Mouse (Mus musculus) C2C12 (cell line): ENCODE measurements around the gene Hes3. TPM values are rescaled to one million over a fixed set of nuclear protein-coding genes. Genes with fewer than 3 reads are reported as not detected.

Source experiments
- H3K27me3 ChIP-seq: one replicate; pipeline ENCODE4 v1.6.1; 2011; ENCODE audit not compliant: control insufficient read depth, insufficient read depth, insufficient read length
- H3K36me3 ChIP-seq: one replicate; pipeline ENCODE4 v1.6.1; 2011; ENCODE audit not compliant: control insufficient read depth, insufficient read depth
- H3K4me3 ChIP-seq: one replicate; pipeline ENCODE4 v1.5.1; 2011; ENCODE audit warnings: mild to moderate bottlenecking, control low read depth; ENCODE audit not compliant: poor library complexity, insufficient read depth, severe bottlenecking
- H3K79me2 ChIP-seq: one replicate; pipeline ENCODE4 v1.6.1; 2011; ENCODE audit not compliant: control insufficient read depth, insufficient read depth
- H3K79me3 ChIP-seq: one replicate; pipeline ENCODE4 v1.6.1; 2011; ENCODE audit warnings: low read depth, control low read depth
- H3ac ChIP-seq: one replicate; pipeline ENCODE3; 2011; ENCODE audit warnings: low read depth; ENCODE audit not compliant: control insufficient read depth, insufficient read length
- CEBPB ChIP-seq: IDR thresholded peaks from one replicate; pipeline ENCODE4 v1.6.1; 2011; ENCODE audit warnings: low read depth, mild to moderate bottlenecking, control low read depth, moderate library complexity
- CTCF ChIP-seq: IDR thresholded peaks from one replicate; pipeline ENCODE4 v1.5.1; 2011; ENCODE audit not compliant: control insufficient read depth, insufficient read depth, insufficient read length
- FOSL1 ChIP-seq: IDR thresholded peaks from one replicate; pipeline ENCODE4 v1.8.0; 2011; ENCODE audit warnings: mild to moderate bottlenecking, low read length; ENCODE audit not compliant: poor library complexity, insufficient read depth, severe bottlenecking
- MAX ChIP-seq: IDR thresholded peaks from one replicate; pipeline ENCODE4 v1.6.1; 2011; ENCODE audit warnings: mild to moderate bottlenecking, control low read depth
- MYOD1 ChIP-seq: IDR thresholded peaks from one replicate; pipeline ENCODE4 v1.6.1; 2011; ENCODE audit warnings: low read depth; ENCODE audit not compliant: control insufficient read depth, insufficient read length
- MYOG ChIP-seq: IDR thresholded peaks from one replicate; pipeline ENCODE4 v1.6.1; 2011; ENCODE audit not compliant: control insufficient read depth, insufficient read length; ENCODE audit errors: extremely low read depth
- USF1 ChIP-seq: IDR thresholded peaks from one replicate; pipeline ENCODE4 v1.6.1; 2011; ENCODE audit warnings: low read depth, mild to moderate bottlenecking, control low read depth, moderate library complexity
- long read RNA-seq, 2 experiments: library from polyadenylated mRNA; unstranded; transcript quantifications; one replicate each; pipeline ENCODE4 v2.0.0; 2019 to 2020
- polyA plus RNA-seq: library from polyadenylated mRNA; unstranded; fragments of >200 nt; fragmentation: generic; extraction: Trizol; gene quantifications from one replicate; pipeline ENCODE4 v1.2.1, GENCODE M21; 2012; ENCODE audit warnings: missing spikeins

The Hes3 gene
- polyA plus RNA-seq: not detected
- long read RNA-seq, experiment 1: 0 reads
- long read RNA-seq, experiment 2: 0 reads

DNA sequence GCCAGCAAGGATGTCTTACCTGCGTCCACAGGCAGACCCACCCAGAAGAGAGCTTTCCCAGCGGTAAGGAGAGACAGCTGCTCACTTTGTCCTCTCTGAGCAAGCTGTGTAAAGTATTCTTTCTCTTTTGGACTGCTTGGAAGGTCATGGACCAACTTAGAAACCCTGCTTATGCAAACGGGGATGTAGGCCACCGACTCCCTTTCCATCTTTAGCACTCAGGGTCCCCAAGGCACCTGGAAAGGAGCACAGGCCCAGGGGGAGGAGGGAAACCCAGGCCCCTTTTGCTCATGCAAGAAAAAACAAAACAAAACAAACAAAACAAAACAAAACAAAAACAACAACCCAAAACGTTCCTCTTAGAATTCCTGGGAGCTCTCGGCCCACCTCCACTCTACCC, at the start of gene Hes3:
Hes3 (minus strand) TSS at position 101 of the 400 bp plus-strand sequence.
- no peak for TF ChIP-seq CEBPB
- TF ChIP-seq FOSL1: no peak
- TF ChIP-seq MAX: no peak
- no peak for TF ChIP-seq MYOD1
- TF ChIP-seq CTCF: no peak
- TF ChIP-seq USF1: no peak
- no peak for TF ChIP-seq MYOG
- Histone ChIP-seq H3K79me3 (no peaks in the 10 kb centered on the region), H3K36me3 (no peaks in the 10 kb centered on the region), H3K79me2 (no peaks in the 10 kb centered on the region), H3K4me3 (no peak within 1 kb of the TSS), H3ac (no peak within 1 kb of the TSS), H3K27me3 (peaks cover 48% of the 10 kb centered on the region)

DNA sequence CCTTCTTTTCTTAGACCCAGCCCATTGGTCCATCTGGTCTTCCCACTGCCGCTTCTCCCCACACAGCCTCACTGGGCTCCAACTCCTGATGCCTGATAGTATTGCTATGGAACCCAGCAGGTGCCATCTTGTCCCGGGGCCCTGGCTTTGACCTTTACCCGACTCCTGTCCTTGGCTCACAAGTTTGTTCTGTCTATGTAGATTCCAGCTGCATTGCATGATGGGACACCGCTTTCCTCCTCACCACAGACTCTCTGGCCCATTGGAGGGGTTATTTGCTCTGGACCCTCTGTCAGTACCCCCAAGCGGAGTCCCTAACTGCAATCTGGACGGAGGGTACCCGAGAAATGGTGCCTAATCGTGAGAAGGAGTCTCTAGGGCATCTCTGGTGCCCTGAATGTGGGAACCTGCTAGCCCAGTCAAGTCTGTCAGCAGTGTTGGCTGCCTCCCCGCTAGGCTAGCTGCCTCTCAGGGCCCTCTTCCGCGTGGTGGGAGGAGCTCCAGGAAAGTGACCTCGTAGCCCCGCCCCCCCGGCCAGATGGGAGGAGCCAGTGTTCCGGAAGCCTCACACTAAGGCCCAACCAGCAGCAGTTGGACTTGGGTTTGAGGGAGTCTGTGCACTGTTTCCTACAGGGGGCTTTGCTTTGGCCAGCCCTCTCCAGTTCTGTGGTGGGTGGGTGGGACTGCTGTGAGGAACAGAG, 49.3 kb upstream of the Hes3 start:
- Histone ChIP-seq H3K36me3 (peaks cover under 1% of the 10 kb centered on the region), H3K79me2 (no peaks in the 10 kb centered on the region), H3ac (no peak overlapping the region), H3K4me3 (no peak overlapping the region), H3K79me3 (no peaks in the 10 kb centered on the region), H3K27me3 (peaks cover 13% of the 10 kb centered on the region)
- TF ChIP-seq CTCF: no peak
- TF ChIP-seq MYOD1: no peak

DNA sequence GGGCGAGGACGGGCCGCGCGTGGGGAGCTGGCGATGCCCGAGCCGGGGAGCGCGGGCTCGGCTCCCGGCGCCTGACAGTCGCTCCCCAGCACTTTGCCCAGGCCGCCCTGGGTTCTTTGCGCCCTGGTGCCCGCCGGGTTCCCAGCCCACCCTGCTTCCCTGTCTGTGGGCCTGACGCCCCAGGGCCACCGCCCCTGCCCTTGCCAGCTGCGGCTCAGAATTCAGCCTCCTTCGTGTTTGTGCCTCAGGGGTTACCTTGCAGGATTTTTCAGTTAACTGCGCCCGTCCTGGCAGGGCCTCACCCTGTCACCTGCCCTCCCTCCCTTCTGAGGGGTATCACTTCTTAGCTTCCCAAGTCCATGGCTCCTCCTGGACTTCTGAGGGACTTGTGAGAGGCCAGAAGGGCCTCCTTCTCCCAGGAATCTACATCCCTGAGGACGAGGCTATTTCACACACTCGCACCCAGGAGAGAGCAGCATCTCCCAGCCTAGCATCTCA, 47.9 kb upstream of the Hes3 start:
- peaks cover 13% of the 10 kb centered on the region for H3K27me3 ChIP-seq

DNA sequence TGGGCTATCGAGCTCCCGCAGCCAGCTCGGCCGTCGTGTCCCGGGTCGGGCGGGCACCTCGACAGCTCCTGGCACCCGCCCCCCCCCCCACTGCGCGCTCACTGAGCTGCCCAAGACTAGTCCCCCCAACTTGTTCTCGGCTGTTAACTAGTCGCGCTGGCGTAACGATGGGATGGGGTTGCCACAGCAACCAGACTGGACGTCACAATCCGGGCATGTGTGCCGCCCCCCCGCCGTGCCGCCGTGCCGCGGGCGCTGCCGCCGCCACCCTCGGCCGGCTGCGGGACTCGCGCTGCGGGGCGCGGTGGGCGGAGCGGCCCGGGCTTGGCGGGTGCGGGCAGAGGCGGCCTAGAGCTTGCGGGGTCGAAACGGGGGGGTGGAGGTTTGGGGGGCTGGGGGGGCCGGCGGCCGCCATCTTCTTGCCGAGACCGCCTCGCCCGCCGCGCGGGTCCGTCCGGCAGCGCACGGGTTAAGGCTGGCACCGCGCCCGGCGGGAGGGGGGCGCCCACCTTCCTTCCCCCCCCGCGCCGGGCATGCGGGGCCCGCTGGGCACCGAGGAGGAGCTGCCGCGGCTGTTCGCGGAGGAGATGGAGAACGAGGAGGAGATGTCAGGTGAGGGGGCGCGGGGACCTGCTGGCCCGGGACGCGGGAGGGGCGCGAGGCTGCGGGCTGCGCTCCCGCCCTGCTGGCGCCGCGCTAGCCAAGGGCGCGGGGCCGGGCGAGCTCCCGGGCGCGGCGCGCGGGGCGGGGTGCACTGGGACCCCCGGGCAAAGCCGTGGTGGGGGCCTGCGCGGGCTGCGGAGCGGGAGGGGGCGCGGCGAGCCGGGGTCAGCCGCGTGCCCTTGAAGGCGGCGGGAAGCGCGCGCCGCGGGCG, 47.2 kb upstream of the Hes3 start, which contains the start of gene Chd5:
Chd5 (plus strand) TSS at position 233 of the 874 bp plus-strand sequence.
- peaks cover 21% of the 10 kb centered on the region for H3K36me3 ChIP-seq
- TF ChIP-seq CEBPB (no peak), MYOD1 (no peak), CTCF (no peak), MAX (no peak), USF1 (no peak), MYOG (no peak), FOSL1 (no peak)
- H3K27me3 ChIP-seq: peaks cover 13% of the 10 kb centered on the region
- H3K79me3 ChIP-seq: no peaks in the 10 kb centered on the region
- H3K4me3 ChIP-seq: no peak within 1 kb of the TSS
- no peaks in the 10 kb centered on the region for H3K79me2 ChIP-seq
- no peak within 1 kb of the TSS for H3ac ChIP-seq

More for the DNA sequence above, 47.9 kb upstream of the Hes3 start:
- H3K36me3 ChIP-seq: peaks cover 14% of the 10 kb centered on the region
- H3K4me3 ChIP-seq: no peak overlapping the region
- no peak for TF ChIP-seq CTCF
- no peak for TF ChIP-seq USF1
- no peak for TF ChIP-seq MYOD1
- no peak for TF ChIP-seq MAX
- TF ChIP-seq FOSL1: no peak
- TF ChIP-seq MYOG: no peak
- TF ChIP-seq CEBPB: no peak
- H3K79me2 ChIP-seq: no peaks in the 10 kb centered on the region
- no peak overlapping the region for H3ac ChIP-seq
- H3K79me3 ChIP-seq: no peaks in the 10 kb centered on the region

DNA sequence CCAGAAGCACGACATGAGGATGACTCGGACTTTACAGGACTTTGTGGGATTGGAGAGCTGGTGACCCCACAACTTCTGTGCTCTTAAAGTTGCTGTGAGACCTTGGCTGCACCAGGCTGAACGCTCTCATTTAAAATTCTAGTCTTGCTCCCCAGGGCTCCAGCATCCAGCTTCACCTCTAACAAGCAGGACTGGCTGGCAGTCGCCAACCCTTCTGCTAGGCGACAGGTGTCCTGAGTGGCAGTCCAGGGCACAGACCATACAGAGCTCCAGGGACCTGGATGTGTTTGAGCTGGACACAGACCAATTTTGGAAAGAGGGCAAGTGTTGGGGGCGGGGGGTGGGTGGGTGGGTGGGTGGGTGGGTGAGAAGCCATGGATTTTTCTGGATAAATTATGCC, 46.3 kb upstream of the Hes3 start:
- no peak overlapping the region for H3ac ChIP-seq
- no peak for TF ChIP-seq MYOD1
- no peak for TF ChIP-seq CEBPB
- TF ChIP-seq FOSL1: no peak
- TF ChIP-seq MYOG: no peak
- TF ChIP-seq USF1: no peak
- TF ChIP-seq CTCF: no peak
- TF ChIP-seq MAX: no peak
- H3K4me3 ChIP-seq: no peak overlapping the region
- peaks cover 30% of the 10 kb centered on the region for H3K36me3 ChIP-seq
- no peaks in the 10 kb centered on the region for H3K79me2 ChIP-seq
- H3K27me3 ChIP-seq: peaks cover 13% of the 10 kb centered on the region
- H3K79me3 ChIP-seq: peaks cover 4% of the 10 kb centered on the region
